Mouse (Mus musculus) spleen, postnatal 36 days (tissue): ENCODE results near the gene Rergl.

Source experiments
- DNase-seq, 2 experiments: peaks; one replicate each; pipeline ENCODE4 v3.0.0; 2022; ENCODE audit warnings: low spot score in 2 of 2, mixed read lengths in 1 of 2

The Rergl gene

GRCm38 (mm10) chr6:139501876-139502275 is at the start of gene Rergl:
Rergl (minus strand) TSS chr6:139501976.
- DNase-seq, result no peak

- DNase-seq, result no peak
These were observed 36.7 kb upstream of the Rergl start for GRCm38 (mm10) chr6:139538469-139538868.

- no peak for DNase-seq
These were observed 23.6 kb upstream of the Rergl start for GRCm38 (mm10) chr6:139525406-139525805.

GRCm38 (mm10) chr6:139524288-139524687 is 22.5 kb upstream of the Rergl start:
- no peak for DNase-seq

- DNase-seq, result no peak
These were observed 13.2 kb upstream of the Rergl start for GRCm38 (mm10) chr6:139514938-139515510.

GRCm38 (mm10) chr6:139479730-139480129 is 22.0 kb downstream of the Rergl start:
- no peak for DNase-seq

GRCm38 (mm10) chr6:139464980-139465379 is 36.8 kb downstream of the Rergl start:
- DNase-seq, result no peak

GRCm38 (mm10) chr6:139464292-139464691 is 37.5 kb downstream of the Rergl start:
- DNase-seq, result no peak

- no peak for DNase-seq
These were observed 40.7 kb downstream of the Rergl start for GRCm38 (mm10) chr6:139461094-139461493.

- DNase-seq, result no peak
These were observed 41.3 kb downstream of the Rergl start for GRCm38 (mm10) chr6:139460470-139460869.

- DNase-seq, result no peak
These were observed 57.8 kb downstream of the Rergl start for GRCm38 (mm10) chr6:139443999-139444398.
